Mouse (Mus musculus) ovary, adult 18-20 months (tissue): ENCODE results near the gene Olig1.
A peak's percentile ranks its signal among the peaks of the same experiment; 100 is the strongest.

ENCODE experiments used
- DNase-seq: peaks from one replicate; pipeline ENCODE4 v3.0.0; 2022; ENCODE audit warnings: low spot score, mixed read lengths

Olig1 gene

GRCm38 (mm10) chr16:91269468-91270211 lies at the start of gene Olig1:
Olig1 (plus strand) TSS chr16:91269772.
- DNase-seq, result peak; percentile 16

- DNase-seq, result no peak
Measured at GRCm38 (mm10) chr16:91222171-91222642, 47.4 kb upstream of the Olig1 start.

- no peak for DNase-seq
Measured at GRCm38 (mm10) chr16:91222643-91223271, 46.8 kb upstream of the Olig1 start.

GRCm38 (mm10) chr16:91223327-91224067 lies 46.1 kb upstream of the Olig1 start:
- DNase-seq, result no peak

GRCm38 (mm10) chr16:91224068-91224402 lies 45.5 kb upstream of the Olig1 start:
- DNase-seq, result no peak

- DNase-seq, result no peak
Measured at GRCm38 (mm10) chr16:91224481-91225232, 44.9 kb upstream of the Olig1 start.

- DNase-seq, result no peak
Measured at GRCm38 (mm10) chr16:91225233-91226037, 44.1 kb upstream of the Olig1 start, which contains the start of gene Olig2. Olig2 (plus strand) TSS chr16:91225457.

- DNase-seq, result no peak
Measured at GRCm38 (mm10) chr16:91226038-91226882, 43.3 kb upstream of the Olig1 start.

GRCm38 (mm10) chr16:91226883-91227759 lies 42.5 kb upstream of the Olig1 start:
- DNase-seq, result no peak

- DNase-seq, result no peak
Measured at GRCm38 (mm10) chr16:91227760-91228043, 41.9 kb upstream of the Olig1 start.

- DNase-seq, result no peak
Measured at GRCm38 (mm10) chr16:91228238-91229071, 41.1 kb upstream of the Olig1 start.

GRCm38 (mm10) chr16:91229072-91229348 lies 40.6 kb upstream of the Olig1 start:
- DNase-seq, result no peak

- no peak for DNase-seq
Measured at GRCm38 (mm10) chr16:91229643-91230042, 39.9 kb upstream of the Olig1 start.

- no peak for DNase-seq
Measured at GRCm38 (mm10) chr16:91231781-91232469, 37.6 kb upstream of the Olig1 start.

- no peak for DNase-seq
Measured at GRCm38 (mm10) chr16:91232470-91233240, 36.9 kb upstream of the Olig1 start.

GRCm38 (mm10) chr16:91233241-91233944 lies 36.2 kb upstream of the Olig1 start:
- DNase-seq, result no peak

GRCm38 (mm10) chr16:91239024-91239423 lies 30.5 kb upstream of the Olig1 start:
- DNase-seq, result no peak
